Mouse (Mus musculus) adrenal gland, postnatal 14 days (tissue): ENCODE data around the gene Ptp4a2. TPM values are rescaled to one million over a fixed set of nuclear protein-coding genes. Genes with fewer than 3 reads are reported as not detected.
"Not testable (repeated sequence)": the region's sequence is repeated elsewhere in the genome, so short reads cannot be mapped to it uniquely, and the experiment has no call there.

ENCODE experiments used
- DNase-seq: peaks from one replicate; pipeline ENCODE4 v3.0.0; 2021; ENCODE audit warnings: mixed read lengths
- total RNA-seq: library from RNA; stranded (reverse); gene quantifications from 2 replicates; pipeline ENCODE4 v1.2.3, GENCODE M21; 2021

Ptp4a2 gene
- total RNA-seq, 1 experiment from 2014 or later: 313 TPM

GRCm38 (mm10) chr4:129851861-129852260, 40.8 kb downstream of the Ptp4a2 start:
- DNase-seq: no peak

GRCm38 (mm10) chr4:129853053-129853452, 42.0 kb downstream of the Ptp4a2 start:
- DNase-seq: no peak

GRCm38 (mm10) chr4:129853996-129854395, 43.0 kb downstream of the Ptp4a2 start:
- no peak for DNase-seq

GRCm38 (mm10) chr4:129854615-129855014, 43.6 kb downstream of the Ptp4a2 start:
- DNase-seq: no peak

GRCm38 (mm10) chr4:129855051-129855970, 44.3 kb downstream of the Ptp4a2 start:
- peak; percentile 74 for DNase-seq

GRCm38 (mm10) chr4:129860456-129860855, 49.4 kb downstream of the Ptp4a2 start:
- no peak for DNase-seq

- no peak for DNase-seq
These were observed 50.4 kb downstream of the Ptp4a2 start for GRCm38 (mm10) chr4:129861400-129861799.

GRCm38 (mm10) chr4:129862357-129862756, 51.3 kb downstream of the Ptp4a2 start:
- no peak for DNase-seq

GRCm38 (mm10) chr4:129866171-129866570, 55.2 kb downstream of the Ptp4a2 start:
- DNase-seq: not testable (repeated sequence)

GRCm38 (mm10) chr4:129868211-129868610, 57.2 kb downstream of the Ptp4a2 start:
- no peak for DNase-seq

- DNase-seq: no peak
These were observed 59.5 kb downstream of the Ptp4a2 start for GRCm38 (mm10) chr4:129870483-129870882.

- peak; percentile 54 for DNase-seq
These were observed 61.4 kb downstream of the Ptp4a2 start for GRCm38 (mm10) chr4:129872376-129872922.

GRCm38 (mm10) chr4:129874805-129875204, 63.8 kb downstream of the Ptp4a2 start:
- no peak for DNase-seq

GRCm38 (mm10) chr4:129875406-129875805, 64.4 kb downstream of the Ptp4a2 start:
- no peak for DNase-seq

- peak; percentile 87 for DNase-seq
These were observed 66.1 kb downstream of the Ptp4a2 start for GRCm38 (mm10) chr4:129876831-129877764.

- DNase-seq: no peak
These were observed 67.1 kb downstream of the Ptp4a2 start for GRCm38 (mm10) chr4:129877967-129878655.

GRCm38 (mm10) chr4:129878656-129879145, 67.7 kb downstream of the Ptp4a2 start:
- no peak for DNase-seq

GRCm38 (mm10) chr4:129879206-129879780, 68.3 kb downstream of the Ptp4a2 start:
- DNase-seq: no peak

- no peak for DNase-seq
These were observed 69.6 kb downstream of the Ptp4a2 start for GRCm38 (mm10) chr4:129880615-129881014.

GRCm38 (mm10) chr4:129881661-129882060, 70.6 kb downstream of the Ptp4a2 start:
- no peak for DNase-seq
